Mouse (Mus musculus): ENCODE measurements at regions not wholly inside any gene's neighbourhood (a gene's known extent, or its start where the extent isn't known, plus 50 kb on each side); places are given as distances from the start of the nearest gene placed in this dataset.
"Not testable (repeated sequence)": the region's sequence is repeated elsewhere in the genome, so short reads cannot be mapped to it uniquely, and the experiment has no call there.

DNA sequence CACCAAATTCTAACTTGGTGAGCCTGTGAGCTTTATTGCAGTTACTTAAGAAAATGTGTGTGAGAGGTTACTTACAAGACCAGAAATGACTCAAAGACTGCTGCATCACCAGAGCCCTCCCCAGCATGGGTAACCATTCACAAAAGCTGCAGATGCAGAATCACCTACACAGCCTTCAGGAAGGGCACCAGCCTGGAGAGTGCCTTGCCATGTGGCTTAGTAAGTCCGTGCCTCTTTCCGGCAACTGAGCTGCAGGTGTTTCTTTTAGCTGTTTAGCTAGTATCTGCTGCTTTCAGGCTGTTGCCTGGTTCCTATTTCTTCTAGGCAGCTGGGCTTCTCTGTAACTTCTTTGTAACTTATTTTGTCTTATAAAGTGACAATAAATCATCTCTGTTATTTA, 213.2 kb upstream of the Stxbp6 start:
- Histone ChIP-seq H3K9me3 (ENCODE audit: control insufficient read depth, low read length) (no peaks in the 10 kb centered on the region), H3K27ac (ENCODE audit: low read length) (no peak overlapping the region), H3K4me1 (ENCODE audit: control insufficient read depth, insufficient read depth, low read length) (no peaks in the 10 kb centered on the region), H3K9ac (ENCODE audit: low read depth, low read length) (no peak overlapping the region), H3K4me3 (ENCODE audit: low read length) (no peak overlapping the region), H3K36me3 (ENCODE audit: control insufficient read depth, insufficient read depth, low read length) (no peaks in the 10 kb centered on the region), H3K4me2 (ENCODE audit: low read depth, low read length) (no peak overlapping the region), H3K27me3 (replicated peaks; ENCODE audit: control insufficient read depth, insufficient read depth, low read length) (no peaks in the 10 kb centered on the region)
- 30% methylated on average over 2 of the region's 2 CpGs for WGBS
- ATAC-seq, result no peak

GRCm38 (mm10) chr12:45256309-45256708, 181.8 kb upstream of the Stxbp6 start:
- 90% methylated on average over 5 of the region's 5 CpGs for WGBS
- no peaks in the 10 kb centered on the region for H3K36me3 ChIP-seq (ENCODE audit: control insufficient read depth, insufficient read depth, low read length)
- no peak overlapping the region for H3K9ac ChIP-seq (ENCODE audit: low read depth, low read length)
- no peak overlapping the region for H3K27ac ChIP-seq (ENCODE audit: low read length)
- ATAC-seq, result no peak
- no peaks in the 10 kb centered on the region for H3K9me3 ChIP-seq (ENCODE audit: control insufficient read depth, low read length)
- no peaks in the 10 kb centered on the region for H3K4me1 ChIP-seq (ENCODE audit: control insufficient read depth, insufficient read depth, low read length)
- H3K27me3 ChIP-seq (replicated peaks; ENCODE audit: control insufficient read depth, insufficient read depth, low read length), result no peaks in the 10 kb centered on the region
- no peak overlapping the region for H3K4me2 ChIP-seq (ENCODE audit: low read depth, low read length)
- no peak overlapping the region for H3K4me3 ChIP-seq (ENCODE audit: low read length)

- H3K9me3 ChIP-seq (ENCODE audit: control insufficient read depth, low read length), result no peaks in the 10 kb centered on the region
- no peak overlapping the region for H3K9ac ChIP-seq (ENCODE audit: low read depth, low read length)
- H3K4me2 ChIP-seq (ENCODE audit: low read depth, low read length), result no peak overlapping the region
- ATAC-seq, result no peak
- no peaks in the 10 kb centered on the region for H3K36me3 ChIP-seq (ENCODE audit: control insufficient read depth, insufficient read depth, low read length)
- H3K27me3 ChIP-seq (replicated peaks; ENCODE audit: control insufficient read depth, insufficient read depth, low read length), result no peaks in the 10 kb centered on the region
- H3K4me3 ChIP-seq (ENCODE audit: low read length), result no peak overlapping the region
- H3K27ac ChIP-seq (ENCODE audit: low read length), result no peak overlapping the region
- H3K4me1 ChIP-seq (ENCODE audit: control insufficient read depth, insufficient read depth, low read length), result no peaks in the 10 kb centered on the region
- 87% methylated on average over 1 of the region's 1 CpGs for WGBS
Observed at GRCm38 (mm10) chr12:45211131-45211530, 136.6 kb upstream of the Stxbp6 start.

DNA sequence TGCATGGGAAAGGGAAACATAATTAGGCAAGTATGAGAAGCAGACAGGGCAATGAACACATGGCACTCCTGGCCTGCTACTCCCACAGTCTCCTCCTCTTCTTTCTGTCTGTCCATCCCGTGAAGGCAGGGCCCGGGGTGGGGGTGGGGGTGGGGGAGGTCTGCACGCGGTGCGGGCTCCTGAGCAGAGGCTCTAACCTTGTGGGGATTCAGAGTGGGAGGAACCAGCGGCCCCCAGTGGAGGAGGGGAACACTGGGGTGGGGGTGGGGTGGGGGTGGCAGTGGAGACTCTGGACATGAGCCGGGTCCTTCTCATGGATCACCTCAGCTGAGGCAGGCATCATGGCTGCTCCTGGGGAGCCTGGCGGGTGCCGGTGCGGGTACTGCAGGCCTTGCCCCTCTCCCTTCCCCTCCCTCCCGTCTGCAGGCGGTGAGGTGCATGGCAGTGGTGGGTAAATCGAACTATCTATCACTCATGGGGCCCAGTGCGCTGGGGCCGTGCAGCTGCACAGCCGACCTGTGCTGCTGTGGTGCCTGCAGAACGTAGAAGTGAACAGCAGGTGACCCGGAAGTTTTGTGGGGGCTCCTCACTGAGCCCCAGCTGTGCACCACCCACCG, 120.9 kb upstream of the Stxbp6 start:
- Histone ChIP-seq H3K9ac (ENCODE audit: low read depth, low read length) (no peak overlapping the region), H3K4me2 (ENCODE audit: low read depth, low read length) (no peak overlapping the region), H3K27me3 (replicated peaks; ENCODE audit: control insufficient read depth, insufficient read depth, low read length) (no peaks in the 10 kb centered on the region), H3K4me1 (ENCODE audit: control insufficient read depth, insufficient read depth, low read length) (no peaks in the 10 kb centered on the region), H3K27ac (ENCODE audit: low read length) (no peak overlapping the region), H3K36me3 (ENCODE audit: control insufficient read depth, insufficient read depth, low read length) (no peaks in the 10 kb centered on the region), H3K9me3 (ENCODE audit: control insufficient read depth, low read length) (no peaks in the 10 kb centered on the region), H3K4me3 (ENCODE audit: low read length) (no peak overlapping the region)
- whole genome bisulfite sequencing, result 65% methylated on average over 19 of the region's 19 CpGs
- ATAC-seq, result no peak

- no peaks in the 10 kb centered on the region for H3K36me3 ChIP-seq (ENCODE audit: control insufficient read depth, insufficient read depth, low read length)
- no peak overlapping the region for H3K9ac ChIP-seq (ENCODE audit: low read depth, low read length)
- no peaks in the 10 kb centered on the region for H3K4me1 ChIP-seq (ENCODE audit: control insufficient read depth, insufficient read depth, low read length)
- no peak overlapping the region for H3K27ac ChIP-seq (ENCODE audit: low read length)
- WGBS, result 12% methylated on average over 6 of the region's 6 CpGs
- ATAC-seq, result no peak
- no peak overlapping the region for H3K4me2 ChIP-seq (ENCODE audit: low read depth, low read length)
- H3K9me3 ChIP-seq (ENCODE audit: control insufficient read depth, low read length), result no peaks in the 10 kb centered on the region
- H3K27me3 ChIP-seq (replicated peaks; ENCODE audit: control insufficient read depth, insufficient read depth, low read length), result no peaks in the 10 kb centered on the region
- no peak overlapping the region for H3K4me3 ChIP-seq (ENCODE audit: low read length)
Observed at GRCm38 (mm10) chr12:45187149-45187548, 112.6 kb upstream of the Stxbp6 start.

- Histone ChIP-seq H3K4me2 (ENCODE audit: low read depth, low read length) (no peak overlapping the region), H3K27me3 (replicated peaks; ENCODE audit: control insufficient read depth, insufficient read depth, low read length) (no peaks in the 10 kb centered on the region), H3K27ac (ENCODE audit: low read length) (no peak overlapping the region), H3K9me3 (ENCODE audit: control insufficient read depth, low read length) (no peaks in the 10 kb centered on the region), H3K36me3 (ENCODE audit: control insufficient read depth, insufficient read depth, low read length) (no peaks in the 10 kb centered on the region), H3K4me1 (ENCODE audit: control insufficient read depth, insufficient read depth, low read length) (no peaks in the 10 kb centered on the region), H3K4me3 (ENCODE audit: low read length) (no peak overlapping the region), H3K9ac (ENCODE audit: low read depth, low read length) (no peak overlapping the region)
- WGBS, result 82% methylated on average over 3 of the region's 3 CpGs
- no peak for ATAC-seq
Observed at GRCm38 (mm10) chr12:45184510-45184909, 110.0 kb upstream of the Stxbp6 start.

DNA sequence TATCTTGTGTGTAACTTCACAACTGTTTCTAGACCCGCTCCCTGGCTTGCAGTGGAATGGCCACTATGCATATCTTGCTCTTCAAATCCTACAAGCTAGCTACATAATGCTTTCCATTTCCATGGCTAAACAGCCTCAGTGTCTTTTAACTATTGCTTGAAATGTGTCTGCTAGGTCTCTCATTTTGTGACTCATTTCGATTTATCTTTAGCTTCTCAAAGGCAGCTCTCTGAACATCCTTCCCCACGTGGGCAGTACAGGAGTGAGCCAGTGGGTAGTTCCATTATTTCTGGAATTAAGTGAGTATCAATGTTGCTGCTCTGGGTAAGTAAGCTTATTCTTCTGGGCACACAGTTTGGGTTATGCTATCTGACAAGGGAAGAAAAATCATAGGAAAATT, 102.9 kb upstream of the Stxbp6 start:
- 89% methylated on average over 3 of the region's 3 CpGs for WGBS
- ATAC-seq, result no peak
- H3K9ac ChIP-seq (ENCODE audit: low read depth, low read length), result no peak overlapping the region
- no peak overlapping the region for H3K4me2 ChIP-seq (ENCODE audit: low read depth, low read length)
- H3K4me3 ChIP-seq (ENCODE audit: low read length), result no peak overlapping the region
- H3K36me3 ChIP-seq (ENCODE audit: control insufficient read depth, insufficient read depth, low read length), result no peaks in the 10 kb centered on the region
- no peaks in the 10 kb centered on the region for H3K27me3 ChIP-seq (replicated peaks; ENCODE audit: control insufficient read depth, insufficient read depth, low read length)
- no peaks in the 10 kb centered on the region for H3K9me3 ChIP-seq (ENCODE audit: control insufficient read depth, low read length)
- H3K27ac ChIP-seq (ENCODE audit: low read length), result no peak overlapping the region
- no peaks in the 10 kb centered on the region for H3K4me1 ChIP-seq (ENCODE audit: control insufficient read depth, insufficient read depth, low read length)

GRCm38 (mm10) chr12:45175259-45175658, 100.8 kb upstream of the Stxbp6 start:
- H3K9ac ChIP-seq (ENCODE audit: low read depth, low read length); H3K27ac ChIP-seq (ENCODE audit: low read length); H3K27me3 ChIP-seq (replicated peaks; ENCODE audit: control insufficient read depth, insufficient read depth, low read length); H3K4me3 ChIP-seq (ENCODE audit: low read length); H3K36me3 ChIP-seq (ENCODE audit: control insufficient read depth, insufficient read depth, low read length); H3K4me1 ChIP-seq (ENCODE audit: control insufficient read depth, insufficient read depth, low read length); H3K4me2 ChIP-seq (ENCODE audit: low read depth, low read length); H3K9me3 ChIP-seq (ENCODE audit: control insufficient read depth, low read length); ATAC-seq: not testable (repeated sequence)
- 93% methylated on average over 2 of the region's 2 CpGs for WGBS

DNA sequence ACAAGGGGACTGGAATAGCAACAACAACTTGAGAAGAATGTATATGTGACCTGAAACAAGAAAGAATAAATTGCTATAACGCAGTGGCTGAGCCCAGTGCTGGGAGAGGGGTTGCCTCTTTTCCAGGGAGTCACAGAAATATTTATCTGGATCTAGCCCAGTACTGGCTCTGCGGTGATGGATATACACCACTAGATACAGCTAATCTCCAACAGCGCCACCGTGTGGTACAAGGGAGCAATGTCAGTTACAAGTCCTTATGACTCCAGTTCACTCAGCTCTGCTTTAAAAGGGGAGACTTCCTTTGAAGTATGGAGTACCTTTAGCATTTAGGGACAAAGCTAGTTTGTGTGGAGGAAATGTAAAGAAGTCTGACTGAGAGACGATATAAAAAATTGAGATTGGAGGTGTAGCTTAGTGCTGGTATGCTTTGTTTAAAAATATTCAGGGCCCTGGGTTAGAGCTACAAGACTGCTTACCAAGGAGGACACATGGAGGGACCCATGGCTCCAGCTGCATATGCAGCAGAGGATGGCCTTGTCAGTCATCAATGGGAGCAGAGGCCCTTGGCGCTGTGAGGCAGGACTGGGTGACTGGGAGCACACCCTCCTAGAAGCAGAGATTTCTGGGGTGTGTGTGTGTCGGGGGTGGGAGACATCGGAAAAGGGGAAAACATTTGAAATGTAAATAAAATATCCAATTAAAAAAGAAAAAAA, 97.6 kb upstream of the Stxbp6 start:
- no peak overlapping the region for H3K4me3 ChIP-seq (ENCODE audit: low read length)
- peak; percentile 70; the same call in 1 of the 2 replicates for ATAC-seq
- no peak overlapping the region for H3K9ac ChIP-seq (ENCODE audit: low read depth, low read length)
- H3K27ac ChIP-seq (ENCODE audit: low read length), result no peak overlapping the region
- H3K36me3 ChIP-seq (ENCODE audit: control insufficient read depth, insufficient read depth, low read length), result no peaks in the 10 kb centered on the region
- WGBS, result 41% methylated on average over 8 of the region's 8 CpGs
- H3K4me2 ChIP-seq (ENCODE audit: low read depth, low read length), result no peak overlapping the region
- H3K27me3 ChIP-seq (replicated peaks; ENCODE audit: control insufficient read depth, insufficient read depth, low read length), result no peaks in the 10 kb centered on the region
- H3K4me1 ChIP-seq (ENCODE audit: control insufficient read depth, insufficient read depth, low read length), result no peaks in the 10 kb centered on the region
- H3K9me3 ChIP-seq (ENCODE audit: control insufficient read depth, low read length), result no peaks in the 10 kb centered on the region

DNA sequence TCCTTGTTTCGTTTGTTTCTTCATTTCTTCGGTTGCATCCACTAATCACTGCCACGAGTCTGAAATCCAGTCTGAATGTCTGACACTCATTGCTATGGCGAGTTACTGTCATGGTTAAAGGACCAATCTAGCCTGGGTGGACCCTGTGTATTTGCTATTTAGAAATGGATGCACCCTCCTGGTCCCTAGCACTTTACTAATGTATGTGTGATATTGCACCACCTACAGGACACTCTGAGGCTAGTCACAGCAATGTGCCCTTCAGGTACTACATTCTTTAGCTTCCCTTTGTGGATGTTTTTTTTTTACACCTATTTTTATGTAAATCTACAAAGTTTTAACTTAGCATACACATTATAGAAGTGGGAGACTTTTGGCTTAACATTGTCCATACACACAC, 87.5 kb upstream of the Stxbp6 start:
- H3K36me3 ChIP-seq (ENCODE audit: control insufficient read depth, insufficient read depth, low read length), result no peaks in the 10 kb centered on the region
- H3K4me2 ChIP-seq (ENCODE audit: low read depth, low read length), result no peak overlapping the region
- H3K4me3 ChIP-seq (ENCODE audit: low read length), result no peak overlapping the region
- no peaks in the 10 kb centered on the region for H3K27me3 ChIP-seq (replicated peaks; ENCODE audit: control insufficient read depth, insufficient read depth, low read length)
- WGBS, result 71% methylated on average over 4 of the region's 4 CpGs
- H3K9me3 ChIP-seq (ENCODE audit: control insufficient read depth, low read length), result no peaks in the 10 kb centered on the region
- no peak overlapping the region for H3K9ac ChIP-seq (ENCODE audit: low read depth, low read length)
- ATAC-seq, result no peak
- H3K27ac ChIP-seq (ENCODE audit: low read length), result no peak overlapping the region
- H3K4me1 ChIP-seq (ENCODE audit: control insufficient read depth, insufficient read depth, low read length), result no peaks in the 10 kb centered on the region
